Mouse (Mus musculus) myocyte (in vitro differentiated cells): ENCODE results near the gene Fndc10.
A peak's percentile ranks its signal among the peaks of the same experiment; 100 is the strongest.

Source experiments
- E2F4 ChIP-seq: IDR thresholded peaks from one replicate; pipeline ENCODE4 v1.6.1; 2011; ENCODE audit warnings: mild to moderate bottlenecking, control low read depth, moderate library complexity; ENCODE audit not compliant: insufficient read depth
- MAX ChIP-seq: IDR thresholded peaks from one replicate; pipeline ENCODE4 v1.6.1; 2011; ENCODE audit warnings: low read depth, mild to moderate bottlenecking, control low read depth
- POLR2A ChIP-seq: IDR thresholded peaks from one replicate; pipeline ENCODE4 v1.6.1; 2011; ENCODE audit warnings: low read depth, mild to moderate bottlenecking, control low read depth, moderate library complexity; ENCODE audit not compliant: insufficient read length
- POLR2AphosphoS2 ChIP-seq: IDR thresholded peaks from one replicate; pipeline ENCODE4 v1.6.1; 2011; ENCODE audit warnings: low read depth, control low read depth; ENCODE audit not compliant: insufficient read length
- REST ChIP-seq: IDR thresholded peaks from one replicate; pipeline ENCODE4 v1.6.1; 2011; ENCODE audit warnings: mild to moderate bottlenecking, control low read depth, moderate library complexity; ENCODE audit not compliant: insufficient read depth, insufficient read length
- TCF12 ChIP-seq: IDR thresholded peaks from one replicate; pipeline ENCODE4 v1.6.1; 2011; ENCODE audit warnings: mild to moderate bottlenecking, control low read depth; ENCODE audit not compliant: poor library complexity, insufficient read depth, severe bottlenecking
- USF1 ChIP-seq: IDR thresholded peaks from one replicate; pipeline ENCODE4 v1.6.1; 2011; ENCODE audit warnings: low read depth, mild to moderate bottlenecking, control low read depth, moderate library complexity

- TF ChIP-seq TCF12, result no peak
- TF ChIP-seq MAX, result no peak
- no peak for TF ChIP-seq REST
- TF ChIP-seq POLR2AphosphoS2, result peak; percentile 11
- no peak for TF ChIP-seq POLR2A
- no peak for TF ChIP-seq E2F4
- no peak for TF ChIP-seq USF1
These were observed 39.1 kb downstream of the Fndc10 start for GRCm38 (mm10) chr4:155733267-155733666.
